Mouse (Mus musculus) MEL (cell line): ENCODE results near the gene Gm136. TPM values are rescaled to one million over a fixed set of nuclear protein-coding genes. Genes with fewer than 3 reads are reported as not detected.
A peak's percentile ranks its signal among the peaks of the same experiment; 100 is the strongest.

Experiments used
- DNase-seq: peaks from one replicate; pipeline ENCODE4 v3.0.0; 2011; ENCODE audit warnings: low read depth, low spot score
- H3K27ac ChIP-seq: 2 replicates; pipeline ENCODE4 v1.5.1; 2012; ENCODE audit warnings: low read depth, mild to moderate bottlenecking, control low read depth, low read length, moderate library complexity; ENCODE audit not compliant: control insufficient read depth
- H3K27me3 ChIP-seq, 2 experiments: fragments of 150-350 bp in 1 of 2; sonication (generic) in 1 of 2; 2 replicates each; pipeline ENCODE4 v1.6.1; 2012; ENCODE audit warnings: low read length in 2 of 2, mild to moderate bottlenecking in 2 of 2, improper control_type of control experiment in 1 of 2, moderate library complexity in 1 of 2; ENCODE audit not compliant: insufficient read depth in 2 of 2, control insufficient read depth in 1 of 2
- H3K36me3 ChIP-seq, 2 experiments: 2 replicates each; pipeline ENCODE4 v1.6.1; 2012 to 2014; ENCODE audit warnings: low read length in 2 of 2, improper control_type of control experiment in 1 of 2, inconsistent platforms in 1 of 2, mild to moderate bottlenecking in 1 of 2; ENCODE audit not compliant: insufficient read depth in 2 of 2, control insufficient read depth in 1 of 2
- H3K4me1 ChIP-seq, 2 experiments: fragments of 150-350 bp in 1 of 2; sonication (generic) in 1 of 2; 2 replicates each; pipeline ENCODE4 v1.6.1; 2012; ENCODE audit warnings: low read length in 2 of 2, improper control_type of control experiment in 1 of 2, mild to moderate bottlenecking in 1 of 2; ENCODE audit not compliant: insufficient read depth in 2 of 2, control insufficient read depth in 1 of 2
- H3K4me3 ChIP-seq, 2 experiments: fragments of 150-350 bp in 1 of 2; sonication (generic) in 1 of 2; 2 replicates each; pipeline ENCODE4 v1.5.1; 2012; ENCODE audit warnings: low read depth in 2 of 2, low read length in 2 of 2, mild to moderate bottlenecking in 2 of 2, moderate library complexity in 2 of 2, control low read depth in 1 of 2, improper control_type of control experiment in 1 of 2; ENCODE audit not compliant: control insufficient read depth in 1 of 2, insufficient read depth in 1 of 2
- H3K79me2 ChIP-seq: 2 replicates; pipeline ENCODE4 v1.6.1; 2012; ENCODE audit warnings: mild to moderate bottlenecking, low read length, moderate library complexity; ENCODE audit not compliant: control insufficient read depth, poor library complexity, insufficient read depth
- H3K9ac ChIP-seq: 2 replicates; pipeline ENCODE4 v1.6.1; 2012; ENCODE audit warnings: low read depth, mild to moderate bottlenecking, control low read depth, low read length, moderate library complexity; ENCODE audit not compliant: control insufficient read depth, poor library complexity, severe bottlenecking
- H3K9me3 ChIP-seq: fragments of 150-350 bp; sonication (generic); replicated peaks from 2 replicates; pipeline ENCODE4 v1.6.1; 2012; ENCODE audit warnings: mild to moderate bottlenecking, low read length, improper control_type of control experiment, moderate library complexity; ENCODE audit not compliant: insufficient read depth
- BHLHE40 ChIP-seq: IDR thresholded peaks from 2 replicates; pipeline ENCODE4 v1.6.1; 2012; ENCODE audit warnings: low read depth, mild to moderate bottlenecking, inconsistent platforms, low read length, improper control_type of control experiment, borderline replicate concordance
- CHD2 ChIP-seq: IDR thresholded peaks from 2 replicates; pipeline ENCODE4 v1.6.1; 2011; ENCODE audit warnings: low read length, improper control_type of control experiment
- CTCF ChIP-seq, 3 experiments: IDR thresholded peaks in 2 of 3; conservative IDR thresholded peaks in 1 of 3; 2 replicates each; pipeline ENCODE4 v1.5.1; 2011 to 2012; ENCODE audit warnings: low read length in 3 of 3, low read depth in 2 of 3, mild to moderate bottlenecking in 2 of 3, improper control_type of control experiment in 1 of 3, inconsistent platforms in 1 of 3, mixed read lengths in 1 of 3, moderate library complexity in 1 of 3; ENCODE audit not compliant: control insufficient read depth in 1 of 3, insufficient read depth in 1 of 3, poor library complexity in 1 of 3, severe bottlenecking in 1 of 3
- GATA1 ChIP-seq: IDR thresholded peaks from 2 replicates; pipeline ENCODE4 v1.6.1; 2011; ENCODE audit warnings: low read depth, low read length, improper control_type of control experiment
- MAFK ChIP-seq: IDR thresholded peaks from 2 replicates; pipeline ENCODE4 v1.6.1; 2011; ENCODE audit warnings: low read depth, mild to moderate bottlenecking, low read length, improper control_type of control experiment, borderline replicate concordance
- MEF2A ChIP-seq: IDR thresholded peaks from 2 replicates; pipeline ENCODE4 v1.6.1; 2014; ENCODE audit warnings: low read depth, mild to moderate bottlenecking, inconsistent platforms, low read length, improper control_type of control experiment; ENCODE audit not compliant: poor library complexity, insufficient replicate concordance, severe bottlenecking; ENCODE audit errors: extremely low read depth
- MXI1 ChIP-seq: IDR thresholded peaks from 2 replicates; pipeline ENCODE4 v1.6.1; 2011; ENCODE audit warnings: mild to moderate bottlenecking, low read depth, low read length, improper control_type of control experiment
- NRF1 ChIP-seq: IDR thresholded peaks from 2 replicates; pipeline ENCODE4 v1.6.1; 2014; ENCODE audit warnings: low read depth, mild to moderate bottlenecking, inconsistent platforms, low read length, improper control_type of control experiment, moderate library complexity; ENCODE audit not compliant: poor library complexity, insufficient read depth, severe bottlenecking
- POLR2A ChIP-seq, 2 experiments: IDR thresholded peaks; 2 replicates each; pipeline ENCODE4 v1.6.1; 2011 to 2012; ENCODE audit warnings: low read length in 2 of 2, mild to moderate bottlenecking in 2 of 2, control low read depth in 1 of 2, improper control_type of control experiment in 1 of 2, low read depth in 1 of 2, moderate library complexity in 1 of 2; ENCODE audit not compliant: control insufficient read depth in 1 of 2, insufficient read depth in 1 of 2, poor library complexity in 1 of 2
- POLR2AphosphoS5 ChIP-seq: IDR thresholded peaks from 2 replicates; pipeline ENCODE4 v1.6.1; 2012; ENCODE audit warnings: low read depth, borderline replicate concordance, mild to moderate bottlenecking, inconsistent platforms, low read length, moderate library complexity, mixed read lengths
- RAD21 ChIP-seq: IDR thresholded peaks from 2 replicates; pipeline ENCODE4 v1.6.1; 2011; ENCODE audit warnings: mild to moderate bottlenecking, low read depth, low read length, improper control_type of control experiment
- SIN3A ChIP-seq: IDR thresholded peaks from 2 replicates; pipeline ENCODE4 v1.6.1; 2012; ENCODE audit warnings: low read length, improper control_type of control experiment, inconsistent platforms
- SMC3 ChIP-seq: IDR thresholded peaks from 2 replicates; pipeline ENCODE4 v1.6.1; 2011; ENCODE audit warnings: low read depth, low read length, improper control_type of control experiment
- TAL1 ChIP-seq: IDR thresholded peaks from 2 replicates; pipeline ENCODE4 v1.6.1; 2012; ENCODE audit warnings: mild to moderate bottlenecking, inconsistent platforms, low read length, moderate library complexity, mixed read lengths
- TBP ChIP-seq: IDR thresholded peaks from 2 replicates; pipeline ENCODE4 v1.8.0; 2011; ENCODE audit warnings: low read depth, low read length, improper control_type of control experiment
- TCF12 ChIP-seq: IDR thresholded peaks from 2 replicates; pipeline ENCODE4 v1.6.1; 2014; ENCODE audit warnings: low read depth, mild to moderate bottlenecking, inconsistent platforms, low read length, improper control_type of control experiment, moderate library complexity
- UBTF ChIP-seq: IDR thresholded peaks from 2 replicates; pipeline ENCODE4 v1.6.1; 2012; ENCODE audit warnings: low read depth, mild to moderate bottlenecking, inconsistent platforms, low read length, improper control_type of control experiment, moderate library complexity, borderline replicate concordance; ENCODE audit not compliant: insufficient read depth
- USF2 ChIP-seq, 2 experiments: IDR thresholded peaks; 2 replicates each; pipeline ENCODE4 v1.6.1; 2011 to 2012; ENCODE audit warnings: improper control_type of control experiment in 2 of 2, low read length in 2 of 2, borderline replicate concordance in 1 of 2, inconsistent platforms in 1 of 2, low read depth in 1 of 2, mild to moderate bottlenecking in 1 of 2; ENCODE audit not compliant: insufficient read depth in 1 of 2
- ZMIZ1 ChIP-seq: IDR thresholded peaks from 2 replicates; pipeline ENCODE4 v1.6.1; 2012; ENCODE audit warnings: low read depth, mild to moderate bottlenecking, inconsistent platforms, low read length, improper control_type of control experiment, moderate library complexity
- polyA plus RNA-seq, 2 experiments: library from polyadenylated mRNA; stranded (reverse) in 1 of 2; unstranded in 1 of 2; fragments of >175 nt in 1 of 2; fragments of >200 nt in 1 of 2; gene quantifications; 2 replicates each; pipeline versions ENCODE4 v1.2.1 to v1.2.4; 2012; ENCODE audit warnings: low replicate concordance in 2 of 2, low read depth in 1 of 2; ENCODE audit not compliant: insufficient read length in 2 of 2, insufficient read depth in 1 of 2, missing spikeins in 1 of 2
- total RNA-seq: library from RNA; depleted of rRNA; stranded (reverse); fragments of 300-350 nt; gene quantifications from 2 replicates; pipeline ENCODE4 v1.2.3, GENCODE M21; 2012

Gm136 gene
- total and polyA plus RNA-seq, 3 experiments: not detected

- Histone ChIP-seq H3K36me3 (no peaks in the 10 kb centered on the region), H3K4me1 (no peaks in the 10 kb centered on the region), H3K9ac (no peak overlapping the region), H3K4me3 (no peak overlapping the region), H3K79me2 (no peaks in the 10 kb centered on the region), H3K27ac (no peak overlapping the region), H3K9me3 (no peaks in the 10 kb centered on the region), H3K27me3 (peaks cover 5% of the 10 kb centered on the region in 2 experiments)
- no peak for TF ChIP-seq MAFK
- peak; percentile 26; the same call in 1 of the 2 replicates for TF ChIP-seq SMC3
- peak; percentile 16 to 36 (median 21); a peak in 3 of 6 replicates for TF ChIP-seq CTCF (IDR thresholded peaks at IDR 0.05 in 2 of 3, conservative IDR thresholded peaks at IDR 0.05 in 1 of 3; ENCODE audit: control insufficient read depth in 1 of 3, insufficient read depth in 1 of 3, low read depth in 2 of 3, low read length in 3 of 3, poor library complexity in 1 of 3, severe bottlenecking in 1 of 3)
- TF ChIP-seq RAD21: peak; percentile 26
- peak; percentile 22 for DNase-seq
These were observed 35.8 kb downstream of the Gm136 start for GRCm38 (mm10) chr4:34720127-34720895.

- Histone ChIP-seq H3K27me3 (peaks cover 5 to 8% of the 10 kb centered on the region in 2 experiments), H3K9me3 (no peaks in the 10 kb centered on the region), H3K27ac (no peak overlapping the region), H3K4me3 (no peak overlapping the region), H3K36me3 (no peaks in the 10 kb centered on the region), H3K4me1 (no peaks in the 10 kb centered on the region), H3K9ac (no peak overlapping the region), H3K79me2 (no peaks in the 10 kb centered on the region)
- TF ChIP-seq TAL1 (no peak), BHLHE40 (no peak), POLR2AphosphoS5 (no peak), UBTF (no peak), POLR2A (IDR thresholded peaks at IDR 0.05; ENCODE audit: control insufficient read depth in 1 of 2, insufficient read depth in 1 of 2, low read depth in 1 of 2, low read length in 2 of 2, poor library complexity in 1 of 2) (no peak), MXI1 (no peak), GATA1 (no peak), RAD21 (no peak), CHD2 (no peak), TCF12 (no peak), ZMIZ1 (no peak), TBP (no peak), MAFK (no peak), SIN3A (no peak), NRF1 (no peak), MEF2A (no peak), USF2 (IDR thresholded peaks at IDR 0.05; ENCODE audit: borderline replicate concordance in 1 of 2, insufficient read depth in 1 of 2, low read depth in 1 of 2, low read length in 2 of 2) (no peak)
- DNase-seq: no peak
These were observed 36.6 kb downstream of the Gm136 start for GRCm38 (mm10) chr4:34719421-34719820.
